Mouse (Mus musculus): ENCODE measurements around the gene Arrdc4.

Arrdc4 gene

GRCm38 (mm10) chr7:68748761-68749635, at the start of gene Arrdc4:
Arrdc4 (minus strand) TSS chr7:68749241.
- DNase-seq (ENCODE audit: low read depth): peak; percentile 99

- DNase-seq (ENCODE audit: low read depth): no peak
Observed at GRCm38 (mm10) chr7:68795578-68795977, 46.5 kb upstream of the Arrdc4 start.

- DNase-seq (ENCODE audit: low read depth): no peak
Observed at GRCm38 (mm10) chr7:68788711-68789110, 39.7 kb upstream of the Arrdc4 start.

GRCm38 (mm10) chr7:68771757-68772094, 22.7 kb upstream of the Arrdc4 start:
- no peak for DNase-seq (ENCODE audit: low read depth)

- DNase-seq (ENCODE audit: low read depth): no peak
Observed at GRCm38 (mm10) chr7:68770894-68771756, 22.1 kb upstream of the Arrdc4 start.

GRCm38 (mm10) chr7:68765926-68766325, 16.9 kb upstream of the Arrdc4 start:
- DNase-seq (ENCODE audit: low read depth): no peak

GRCm38 (mm10) chr7:68759148-68759724, 10.2 kb upstream of the Arrdc4 start:
- DNase-seq (ENCODE audit: low read depth): no peak

GRCm38 (mm10) chr7:68756656-68757204, 7.7 kb upstream of the Arrdc4 start:
- no peak for DNase-seq (ENCODE audit: low read depth)

- no peak for DNase-seq (ENCODE audit: low read depth)
Observed at GRCm38 (mm10) chr7:68749919-68750318, 878 bp upstream of the Arrdc4 start.

GRCm38 (mm10) chr7:68748361-68748760, 680 bp downstream of the Arrdc4 start:
- no peak for DNase-seq (ENCODE audit: low read depth)

- no peak for DNase-seq (ENCODE audit: low read depth)
Observed at GRCm38 (mm10) chr7:68744616-68745015, 4.4 kb downstream of the Arrdc4 start.

GRCm38 (mm10) chr7:68744206-68744605, 4.8 kb downstream of the Arrdc4 start:
- no peak for DNase-seq (ENCODE audit: low read depth)

GRCm38 (mm10) chr7:68740763-68741162, 8.3 kb downstream of the Arrdc4 start:
- no peak for DNase-seq (ENCODE audit: low read depth)

GRCm38 (mm10) chr7:68738676-68739399, 10.2 kb downstream of the Arrdc4 start:
- no peak for DNase-seq (ENCODE audit: low read depth)

- no peak for DNase-seq (ENCODE audit: low read depth)
Observed at GRCm38 (mm10) chr7:68726380-68726779, 22.7 kb downstream of the Arrdc4 start.

- DNase-seq (ENCODE audit: low read depth): no peak
Observed at GRCm38 (mm10) chr7:68724711-68725110, 24.3 kb downstream of the Arrdc4 start.

- no peak for DNase-seq (ENCODE audit: low read depth)
Observed at GRCm38 (mm10) chr7:68721520-68721919, 27.5 kb downstream of the Arrdc4 start.

GRCm38 (mm10) chr7:68717988-68718387, 31.1 kb downstream of the Arrdc4 start:
- peak; percentile 4 for DNase-seq (ENCODE audit: low read depth)

- peak; percentile 27 for DNase-seq (ENCODE audit: low read depth)
Observed at GRCm38 (mm10) chr7:68717498-68717897, 31.5 kb downstream of the Arrdc4 start.

- no peak for DNase-seq (ENCODE audit: low read depth)
Observed at GRCm38 (mm10) chr7:68716926-68717325, 32.1 kb downstream of the Arrdc4 start.

GRCm38 (mm10) chr7:68712928-68713327, 36.1 kb downstream of the Arrdc4 start:
- peak; percentile 2 for DNase-seq (ENCODE audit: low read depth)

GRCm38 (mm10) chr7:68712425-68712824, 36.6 kb downstream of the Arrdc4 start:
- DNase-seq (ENCODE audit: low read depth): peak; percentile 9
